Mouse (Mus musculus) CH12.LX (cell line): ENCODE measurements around the gene Bora. TPM values are rescaled to one million over a fixed set of nuclear protein-coding genes. Genes with fewer than 3 reads are reported as not detected.

ENCODE experiments used
- DNase-seq: peaks from one replicate; pipeline ENCODE4 v3.0.0-alpha.2; 2013; ENCODE audit errors: extremely low read depth
- H3K27ac ChIP-seq: 2 replicates; pipeline ENCODE4 v1.5.1; 2012; ENCODE audit warnings: low read depth, mild to moderate bottlenecking, control low read depth, moderate library complexity; ENCODE audit not compliant: insufficient read depth
- H3K27me3 ChIP-seq: replicated peaks from 2 replicates; pipeline ENCODE3; 2012; ENCODE audit warnings: inconsistent platforms
- H3K36me3 ChIP-seq, 2 experiments: replicated peaks in 1 of 2; 2 replicates each; pipeline versions ENCODE3 to v1.6.1; 2012; ENCODE audit warnings: inconsistent platforms in 1 of 2, low read length in 1 of 2, mild to moderate bottlenecking in 1 of 2, mixed read lengths in 1 of 2, moderate library complexity in 1 of 2; ENCODE audit not compliant: control insufficient read depth in 1 of 2, insufficient read depth in 1 of 2
- H3K4me1 ChIP-seq, 2 experiments: 2 replicates each; pipeline ENCODE4 v1.6.1; 2012; ENCODE audit warnings: inconsistent platforms in 1 of 2, moderate library complexity in 1 of 2; ENCODE audit not compliant: insufficient read depth in 2 of 2, control insufficient read depth in 1 of 2
- H3K4me2 ChIP-seq: 2 replicates; pipeline ENCODE4 v1.6.1; 2012; ENCODE audit warnings: low read depth, mild to moderate bottlenecking, control low read depth; ENCODE audit not compliant: poor library complexity, insufficient read depth, severe bottlenecking
- H3K4me3 ChIP-seq, 3 experiments: fragments of 150-350 bp in 1 of 3; sonication (generic) in 1 of 3; replicated peaks in 1 of 3; 2 replicates each; pipeline versions ENCODE3 to v1.5.1; 2011 to 2012; ENCODE audit warnings: low read depth in 2 of 3, low read length in 2 of 3, mild to moderate bottlenecking in 2 of 3, moderate library complexity in 2 of 3, control low read depth in 1 of 3, improper control_type of control experiment in 1 of 3, inconsistent platforms in 1 of 3, mixed read lengths in 1 of 3; ENCODE audit not compliant: poor library complexity in 1 of 3
- H3K79me2 ChIP-seq: replicated peaks from 2 replicates; pipeline ENCODE4 v1.6.1; 2012; ENCODE audit warnings: mild to moderate bottlenecking, moderate library complexity; ENCODE audit not compliant: control insufficient read depth, poor library complexity, insufficient read depth, severe bottlenecking; ENCODE audit errors: extremely low read depth
- H3K9ac ChIP-seq: 2 replicates; pipeline ENCODE4 v1.6.1; 2012; ENCODE audit warnings: low read depth, mild to moderate bottlenecking, control low read depth, moderate library complexity; ENCODE audit not compliant: insufficient read depth
- H3K9me3 ChIP-seq: replicated peaks from 2 replicates; pipeline ENCODE3; 2012; ENCODE audit warnings: low read length, inconsistent platforms, mixed read lengths
- CTCF ChIP-seq, 2 experiments: IDR thresholded peaks in 1 of 2; conservative IDR thresholded peaks in 1 of 2; 2 replicates each; pipeline ENCODE4 v1.5.1; 2011 to 2012; ENCODE audit warnings: low read depth in 2 of 2, low read length in 2 of 2, improper control_type of control experiment in 1 of 2, inconsistent platforms in 1 of 2, mild to moderate bottlenecking in 1 of 2, moderate library complexity in 1 of 2
- E2F4 ChIP-seq: IDR thresholded peaks from 2 replicates; pipeline ENCODE4 v1.6.1; 2011; ENCODE audit warnings: low read depth, low read length, improper control_type of control experiment; ENCODE audit not compliant: insufficient replicate concordance
- ELF1 ChIP-seq: IDR thresholded peaks from 2 replicates; pipeline ENCODE4 v1.6.1; 2014; ENCODE audit warnings: low read depth, mild to moderate bottlenecking, inconsistent platforms, low read length, improper control_type of control experiment
- EP300 ChIP-seq: IDR thresholded peaks from 2 replicates; pipeline ENCODE4 v1.6.1; 2011; ENCODE audit warnings: low read length, improper control_type of control experiment
- ETS1 ChIP-seq: conservative IDR thresholded peaks from 2 replicates; pipeline ENCODE4 v1.6.1; 2012; ENCODE audit warnings: low read depth, mild to moderate bottlenecking, inconsistent platforms, low read length, improper control_type of control experiment, moderate library complexity
- GABPA ChIP-seq: IDR thresholded peaks from 2 replicates; pipeline ENCODE4 v1.6.1; 2012; ENCODE audit warnings: low read depth, low read length, improper control_type of control experiment, inconsistent platforms; ENCODE audit not compliant: insufficient replicate concordance
- MAFK ChIP-seq: IDR thresholded peaks from 2 replicates; pipeline ENCODE4 v1.6.1; 2011; ENCODE audit warnings: low read length, improper control_type of control experiment; ENCODE audit not compliant: insufficient replicate concordance
- MYC ChIP-seq: IDR thresholded peaks from 2 replicates; pipeline ENCODE4 v1.6.1; 2011; ENCODE audit warnings: low read depth, mild to moderate bottlenecking, improper control_type of control experiment, low read length
- NELFE ChIP-seq: IDR thresholded peaks from 2 replicates; pipeline ENCODE4 v1.6.1; 2011; ENCODE audit warnings: low read depth, low read length, improper control_type of control experiment
- PAX5 ChIP-seq: IDR thresholded peaks from 2 replicates; pipeline ENCODE4 v1.6.1; 2012; ENCODE audit warnings: low read length, inconsistent platforms, mixed read lengths
- POLR2A ChIP-seq: IDR thresholded peaks from 2 replicates; pipeline ENCODE4 v1.6.1; 2011; ENCODE audit warnings: low read depth, mild to moderate bottlenecking, improper control_type of control experiment, low read length
- POLR2AphosphoS2 ChIP-seq: IDR thresholded peaks from 2 replicates; pipeline ENCODE4 v1.6.1; 2011; ENCODE audit warnings: low read depth, low read length, improper control_type of control experiment
- RAD21 ChIP-seq: IDR thresholded peaks from 2 replicates; pipeline ENCODE4 v1.6.1; 2011; ENCODE audit warnings: low read depth, mild to moderate bottlenecking, low read length, improper control_type of control experiment, moderate library complexity
- RCOR1 ChIP-seq: conservative IDR thresholded peaks from 2 replicates; pipeline ENCODE4 v1.6.1; 2012; ENCODE audit warnings: low read depth, mild to moderate bottlenecking, inconsistent platforms, low read length, improper control_type of control experiment
- SIN3A ChIP-seq: IDR thresholded peaks from 2 replicates; pipeline ENCODE4 v1.6.1; 2012; ENCODE audit warnings: low read length, improper control_type of control experiment, inconsistent platforms
- TBP ChIP-seq: conservative IDR thresholded peaks from 2 replicates; pipeline ENCODE4 v1.6.1; 2011; ENCODE audit warnings: low read depth, low read length, improper control_type of control experiment
- TCF12 ChIP-seq: IDR thresholded peaks from 2 replicates; pipeline ENCODE4 v1.6.1; 2014; ENCODE audit warnings: low read depth, mild to moderate bottlenecking, inconsistent platforms, low read length, improper control_type of control experiment
- USF1 ChIP-seq: IDR thresholded peaks from 2 replicates; pipeline ENCODE4 v1.6.1; 2014; ENCODE audit warnings: low read depth, mild to moderate bottlenecking, inconsistent platforms, low read length, improper control_type of control experiment
- USF2 ChIP-seq: conservative IDR thresholded peaks from 2 replicates; pipeline ENCODE4 v1.6.1; 2011; ENCODE audit warnings: low read depth, low read length, improper control_type of control experiment
- ZMIZ1 ChIP-seq: IDR thresholded peaks from 2 replicates; pipeline ENCODE4 v1.6.1; 2012; ENCODE audit warnings: low read depth, mild to moderate bottlenecking, inconsistent platforms, low read length, improper control_type of control experiment
- ZNF384 ChIP-seq: IDR thresholded peaks from 2 replicates; pipeline ENCODE4 v1.6.1; 2012; ENCODE audit warnings: low read depth, low read length, improper control_type of control experiment, inconsistent platforms
- dilution Hi-C: fragments of 300-500 bp; cut with MboI; formaldehyde crosslinking; loops from 2 replicates; pipeline ENCODE4 v1.14.3; 2020; ENCODE audit warnings: low sequenced_read_pairs; ENCODE audit not compliant: extremely low pct_unique_long_range_greater_than_20kb, extremely low pct_ligation_motif_present
- in situ Hi-C: fragments of 300-500 bp; cut with MboI; formaldehyde crosslinking; loops from 3 replicates; pipeline ENCODE4 v1.14.3; 2019; ENCODE audit warnings: low sequenced_read_pairs, low pct_ligation_motif_present, low pct_unique_long_range_greater_than_20kb, mixed read lengths
- polyA plus RNA-seq: library from polyadenylated mRNA; unstranded; fragments of >175 nt; gene quantifications from 2 replicates; pipeline ENCODE4 v1.2.1, GENCODE M21; 2012; ENCODE audit warnings: low read depth; ENCODE audit not compliant: insufficient read length
- total RNA-seq, 2 experiments: library from RNA; depleted of rRNA; stranded (reverse); fragments of 300-350 nt in 1 of 2; fragments of >200 nt in 1 of 2; gene quantifications; 2 replicates each; pipeline ENCODE4 v1.2.3; 2012 to 2014

Gene Bora
- total and polyA plus RNA-seq, 3 experiments: 27.9 to 49.3 (median 44.7) TPM

- no peaks in the 10 kb centered on the region for H3K4me1 ChIP-seq
- no peaks in the 10 kb centered on the region for H3K27me3 ChIP-seq
- TF ChIP-seq MAFK: no peak
- TF ChIP-seq EP300: no peak
- no peak for TF ChIP-seq MYC
- no peak for TF ChIP-seq RAD21
- no peak for TF ChIP-seq RCOR1
- no peak for TF ChIP-seq POLR2A
- TF ChIP-seq PAX5: no peak
- no peak for TF ChIP-seq NELFE
- TF ChIP-seq ZMIZ1: no peak
- TF ChIP-seq TCF12: no peak
- TF ChIP-seq TBP: no peak
- H3K27ac ChIP-seq: no peak overlapping the region
- peaks cover 1% of the 10 kb centered on the region for H3K9me3 ChIP-seq
- H3K36me3 ChIP-seq: no peaks in the 10 kb centered on the region
- H3K79me2 ChIP-seq: no peaks in the 10 kb centered on the region
- DNase-seq: no peak
- H3K9ac ChIP-seq: no peak overlapping the region
- dilution Hi-C loops (no loop called here), in situ Hi-C loops (no loop called here)
- H3K4me2 ChIP-seq: no peak overlapping the region
- no peak overlapping the region for H3K4me3 ChIP-seq
Measured at GRCm38 (mm10) chr14:99010224-99010919, 35.6 kb upstream of the Bora start.

GRCm38 (mm10) chr14:99010920-99011313 is 35.1 kb upstream of the Bora start:
- H3K27ac ChIP-seq: no peak overlapping the region
- dilution Hi-C loops: no loop called here
- H3K4me3 ChIP-seq: no peak overlapping the region

GRCm38 (mm10) chr14:99018691-99019090 is 27.3 kb upstream of the Bora start:
- Histone ChIP-seq H3K27ac (no peak overlapping the region), H3K9ac (no peak overlapping the region), H3K9me3 (no peaks in the 10 kb centered on the region), H3K27me3 (no peaks in the 10 kb centered on the region), H3K36me3 (no peaks in the 10 kb centered on the region), H3K4me1 (no peaks in the 10 kb centered on the region), H3K79me2 (no peaks in the 10 kb centered on the region), H3K4me3 (no peak overlapping the region), H3K4me2 (no peak overlapping the region)
- DNase-seq: no peak
- in situ Hi-C loops: no loop called here
- TF ChIP-seq TBP: no peak
- no peak for TF ChIP-seq ZMIZ1
- TF ChIP-seq ZNF384: no peak
- TF ChIP-seq MYC: no peak
- no peak for TF ChIP-seq RCOR1
- TF ChIP-seq ELF1: no peak
- TF ChIP-seq POLR2AphosphoS2: no peak
- no peak for TF ChIP-seq CTCF (conservative IDR thresholded peaks at IDR 0.05 in 1 of 2, IDR thresholded peaks at IDR 0.05 in 1 of 2; ENCODE audit: low read depth in 2 of 2, low read length in 2 of 2)
- TF ChIP-seq ETS1: no peak
- no peak for TF ChIP-seq POLR2A
- TF ChIP-seq PAX5: no peak
- no peak for TF ChIP-seq RAD21
- TF ChIP-seq USF2: no peak
- no peak for TF ChIP-seq EP300
- dilution Hi-C loops: no loop called here

More at GRCm38 (mm10) chr14:99010920-99011313, 35.1 kb upstream of the Bora start:
- H3K4me1 ChIP-seq: no peaks in the 10 kb centered on the region
- DNase-seq: no peak
- H3K36me3 ChIP-seq: no peaks in the 10 kb centered on the region
- H3K4me2 ChIP-seq: no peak overlapping the region
- no peaks in the 10 kb centered on the region for H3K79me2 ChIP-seq
- in situ Hi-C loops: no loop called here
- H3K9ac ChIP-seq: no peak overlapping the region
- TF ChIP-seq SIN3A: no peak
- no peak for TF ChIP-seq ZMIZ1
- no peak for TF ChIP-seq GABPA
- TF ChIP-seq USF1: no peak
- TF ChIP-seq ZNF384: no peak
- no peak for TF ChIP-seq E2F4
- TF ChIP-seq CTCF (conservative IDR thresholded peaks at IDR 0.05 in 1 of 2, IDR thresholded peaks at IDR 0.05 in 1 of 2; ENCODE audit: low read depth in 2 of 2, low read length in 2 of 2): no peak
- no peak for TF ChIP-seq USF2
- H3K27me3 ChIP-seq: no peaks in the 10 kb centered on the region
- H3K9me3 ChIP-seq: peaks cover 1% of the 10 kb centered on the region
